Mouse (Mus musculus): ENCODE data around the gene Kdm2a.

The Kdm2a gene

GRCm38 (mm10) chr19:4299574-4300270 lies 98.4 kb downstream of the Kdm2a start:
- DNase-seq (ENCODE audit: low spot score in 2 of 2), result peak; percentile 28 to 32

- no peak for DNase-seq (ENCODE audit: low spot score in 2 of 2)
Observed at GRCm38 (mm10) chr19:4299126-4299525, 99.0 kb downstream of the Kdm2a start.

- DNase-seq (ENCODE audit: low spot score in 2 of 2), result peak; percentile 21 to 37
Observed at GRCm38 (mm10) chr19:4298322-4299121, 99.6 kb downstream of the Kdm2a start.

- peak in 1 of 2 experiments; percentile 21 for DNase-seq (ENCODE audit: low spot score in 2 of 2)
Observed at GRCm38 (mm10) chr19:4297851-4298250, 100.2 kb downstream of the Kdm2a start.

- peak in 1 of 2 experiments; percentile 9 for DNase-seq (ENCODE audit: low spot score in 2 of 2)
Observed at GRCm38 (mm10) chr19:4296611-4297010, 101.5 kb downstream of the Kdm2a start.

GRCm38 (mm10) chr19:4295391-4295790 lies 102.7 kb downstream of the Kdm2a start:
- DNase-seq (ENCODE audit: low spot score in 2 of 2), result no peak

- peak; percentile 86 to 90 for DNase-seq (ENCODE audit: low spot score in 2 of 2)
Observed at GRCm38 (mm10) chr19:4294381-4295097, 103.5 kb downstream of the Kdm2a start.

- no peak for DNase-seq (ENCODE audit: low spot score in 2 of 2)
Observed at GRCm38 (mm10) chr19:4291161-4291560, 106.9 kb downstream of the Kdm2a start.

- no peak for DNase-seq (ENCODE audit: low spot score in 2 of 2)
Observed at GRCm38 (mm10) chr19:4290749-4291148, 107.3 kb downstream of the Kdm2a start.

GRCm38 (mm10) chr19:4283653-4284052 lies 114.4 kb downstream of the Kdm2a start:
- DNase-seq (ENCODE audit: low spot score in 2 of 2), result peak in 1 of 2 experiments; percentile 9

- peak; percentile 86 to 90 for DNase-seq (ENCODE audit: low spot score in 2 of 2)
Observed at GRCm38 (mm10) chr19:4282898-4283553, 115.1 kb downstream of the Kdm2a start, which contains the start of gene Ankrd13d. TSS of gene Ankrd13d (minus strand) at chr19:4283137.

GRCm38 (mm10) chr19:4280425-4280824 lies 117.7 kb downstream of the Kdm2a start:
- DNase-seq (ENCODE audit: low spot score in 2 of 2), result no peak

GRCm38 (mm10) chr19:4279487-4279886 lies 118.6 kb downstream of the Kdm2a start:
- DNase-seq (ENCODE audit: low spot score in 2 of 2), result peak in 1 of 2 experiments; percentile 17

- DNase-seq (ENCODE audit: low spot score in 2 of 2), result no peak
Observed at GRCm38 (mm10) chr19:4270972-4271371, 127.1 kb downstream of the Kdm2a start.

- no peak for DNase-seq (ENCODE audit: low spot score in 2 of 2)
Observed at GRCm38 (mm10) chr19:4270187-4270586, 127.9 kb downstream of the Kdm2a start.

GRCm38 (mm10) chr19:4268566-4269361 lies 129.3 kb downstream of the Kdm2a start, which contains the start of gene Ssh3:
TSS of gene Ssh3 (minus strand) at chr19:4269180.
- DNase-seq (ENCODE audit: low spot score in 2 of 2), result peak in 1 of 2 experiments; percentile 41

- DNase-seq (ENCODE audit: low spot score in 2 of 2), result peak in 1 of 2 experiments; percentile 28
Observed at GRCm38 (mm10) chr19:4265956-4266355, 132.1 kb downstream of the Kdm2a start.
